Mouse (Mus musculus): ENCODE data around the gene Pcnx. TPM values are rescaled to one million over a fixed set of nuclear protein-coding genes. Genes with fewer than 3 reads are reported as not detected.

Pcnx gene
- total and polyA plus RNA-seq, 2 experiments from 2014 or later, result 7.8 to 42.4 TPM

DNA sequence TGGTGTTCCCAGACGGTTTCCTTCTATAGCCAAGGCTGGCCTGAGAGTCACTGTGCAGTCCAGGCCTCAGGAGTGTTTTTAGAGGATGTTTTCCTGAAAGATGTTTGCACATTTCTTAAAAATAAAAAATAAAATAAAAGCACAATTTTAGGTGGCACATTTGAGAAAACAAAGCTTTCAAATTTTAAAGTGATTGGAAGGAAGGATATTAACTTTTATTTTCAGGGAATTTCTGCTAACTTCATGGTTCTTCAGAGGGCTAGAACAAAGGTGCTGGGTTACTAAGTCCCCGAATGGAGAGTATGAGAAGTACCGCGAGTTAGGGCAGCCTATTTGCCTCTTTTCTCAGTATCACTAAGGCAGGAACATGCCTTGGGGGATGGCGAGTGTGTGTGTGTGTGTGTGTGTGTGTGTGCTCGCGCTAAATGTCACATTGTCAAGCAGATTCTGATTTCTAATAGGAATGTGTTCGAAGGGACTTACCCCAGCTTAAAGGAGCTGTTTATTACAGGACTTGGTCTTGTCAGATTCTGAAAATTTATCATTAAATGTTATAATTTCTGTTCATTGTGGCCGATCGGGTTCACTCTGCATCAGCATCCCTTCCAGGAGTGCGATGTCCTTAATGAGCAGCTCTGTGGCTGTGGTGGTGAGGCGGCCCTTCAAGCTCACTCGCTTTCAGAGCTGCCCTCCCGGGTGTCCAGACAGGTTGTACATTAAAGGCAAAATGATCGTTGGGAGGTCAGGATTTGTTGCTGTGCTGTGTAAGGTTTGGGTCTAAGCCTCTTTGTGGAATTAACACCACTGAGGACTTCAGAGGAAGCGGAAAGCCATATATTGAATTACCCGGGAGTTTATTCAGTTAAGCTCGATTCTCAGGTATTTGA is 1.6 kb downstream of the Pcnx start:
- Histone ChIP-seq H3K9me3 (ENCODE audit: low read length) (no peaks in the 10 kb centered on the region), H3K27me3 (ENCODE audit: insufficient read depth, low read length) (no peaks in the 10 kb centered on the region), H3K4me1 (ENCODE audit: insufficient read depth, low read length) (peaks cover 20% of the 10 kb centered on the region), H3K36me3 (ENCODE audit: insufficient read depth, low read length) (no peaks in the 10 kb centered on the region), H3K27ac (peak overlapping the region; percentile 93; the same call in 1 of the 2 replicates), H3K4me3 (ENCODE audit: low read length) (peak overlapping the region; percentile 99), H3K9ac (replicated peaks; ENCODE audit: low read length) (peak overlapping the region; percentile 95), H3K4me2 (ENCODE audit: low read depth, low read length) (peak overlapping the region; percentile 71)
- WGBS, result 13% methylated on average over 18 of the region's 18 CpGs
- TF ChIP-seq CTCF (IDR thresholded peaks at IDR 0.05; ENCODE audit: low read depth), result no peak
- DNase-seq (ENCODE audit: low spot score), result peak; percentile 40
- ATAC-seq, result no peak

DNA sequence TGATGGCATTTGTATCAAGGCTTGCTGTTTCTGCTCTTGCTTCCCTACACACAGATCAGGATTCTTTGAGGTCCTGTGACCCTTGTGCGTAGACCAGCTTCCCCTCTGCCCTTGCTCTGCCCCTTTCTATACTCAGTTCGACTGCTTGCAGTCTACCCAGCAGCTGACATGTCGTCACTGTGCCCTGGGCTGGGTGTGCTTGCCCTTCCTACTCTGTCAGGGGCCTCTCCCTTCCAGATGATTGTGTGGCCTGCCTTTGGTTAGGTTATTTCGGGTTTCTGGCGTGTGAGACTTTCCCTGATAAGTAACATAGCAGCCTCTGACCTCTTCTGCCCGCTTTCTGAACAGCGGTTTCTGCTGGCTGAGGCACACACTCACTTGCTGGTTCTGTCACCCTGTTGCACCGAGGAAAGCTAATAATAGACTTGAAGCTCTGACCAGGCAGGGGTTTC is 2.6 kb downstream of the Pcnx start:
- 32% methylated on average over 8 of the region's 8 CpGs for WGBS
- TF ChIP-seq CTCF (IDR thresholded peaks at IDR 0.05; ENCODE audit: low read depth), result no peak
- no peaks in the 10 kb centered on the region for H3K27me3 ChIP-seq (ENCODE audit: insufficient read depth, low read length)
- no peaks in the 10 kb centered on the region for H3K9me3 ChIP-seq (ENCODE audit: low read length)
- H3K4me3 ChIP-seq (ENCODE audit: low read length), result peak overlapping the region; percentile 99
- 0 out of 2 replicates have a peak overlapping the region, but pooled peaks have one; percentile 15 for H3K27ac ChIP-seq
- H3K4me1 ChIP-seq (ENCODE audit: insufficient read depth, low read length), result peaks cover 20% of the 10 kb centered on the region
- DNase-seq (ENCODE audit: low spot score) (no peak), ATAC-seq (no peak)
- no peaks in the 10 kb centered on the region for H3K36me3 ChIP-seq (ENCODE audit: insufficient read depth, low read length)
- peak overlapping the region; percentile 2; the same call in 1 of the 2 replicates for H3K9ac ChIP-seq (replicated peaks; ENCODE audit: low read length)
- H3K4me2 ChIP-seq (ENCODE audit: low read depth, low read length), result peak overlapping the region; percentile 71

DNA sequence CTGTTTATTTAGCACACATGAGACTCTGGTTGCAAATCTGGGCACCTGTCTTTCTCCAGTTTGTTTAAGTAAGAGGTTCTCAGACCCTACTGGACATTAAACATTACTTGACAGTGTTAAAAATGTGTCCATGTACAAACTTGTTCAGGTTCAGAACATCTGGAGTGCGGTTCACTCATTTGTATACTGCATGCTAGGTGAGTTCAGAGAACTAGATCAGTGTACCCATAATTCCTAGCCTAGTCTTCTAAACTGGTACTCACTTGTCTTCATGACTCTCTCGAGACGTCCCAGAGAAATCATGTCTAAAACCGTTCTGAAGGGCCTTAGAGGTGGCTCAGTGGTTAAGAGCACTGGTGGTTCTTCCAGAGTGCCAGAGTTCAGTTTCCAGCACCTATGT is 4.1 kb downstream of the Pcnx start:
- TF ChIP-seq CTCF (IDR thresholded peaks at IDR 0.05; ENCODE audit: low read depth), result no peak
- 90% methylated on average over 4 of the region's 4 CpGs for WGBS
- Histone ChIP-seq H3K27me3 (ENCODE audit: insufficient read depth, low read length) (no peaks in the 10 kb centered on the region), H3K9ac (replicated peaks; ENCODE audit: low read length) (no peak overlapping the region), H3K9me3 (ENCODE audit: low read length) (no peaks in the 10 kb centered on the region), H3K4me1 (ENCODE audit: insufficient read depth, low read length) (peaks cover 23% of the 10 kb centered on the region), H3K36me3 (ENCODE audit: insufficient read depth, low read length) (no peaks in the 10 kb centered on the region), H3K4me2 (ENCODE audit: low read depth, low read length) (no peak overlapping the region), H3K27ac (no peak overlapping the region), H3K4me3 (ENCODE audit: low read length) (no peak overlapping the region)
- DNase-seq (ENCODE audit: low spot score), result no peak
- no peak for ATAC-seq

DNA sequence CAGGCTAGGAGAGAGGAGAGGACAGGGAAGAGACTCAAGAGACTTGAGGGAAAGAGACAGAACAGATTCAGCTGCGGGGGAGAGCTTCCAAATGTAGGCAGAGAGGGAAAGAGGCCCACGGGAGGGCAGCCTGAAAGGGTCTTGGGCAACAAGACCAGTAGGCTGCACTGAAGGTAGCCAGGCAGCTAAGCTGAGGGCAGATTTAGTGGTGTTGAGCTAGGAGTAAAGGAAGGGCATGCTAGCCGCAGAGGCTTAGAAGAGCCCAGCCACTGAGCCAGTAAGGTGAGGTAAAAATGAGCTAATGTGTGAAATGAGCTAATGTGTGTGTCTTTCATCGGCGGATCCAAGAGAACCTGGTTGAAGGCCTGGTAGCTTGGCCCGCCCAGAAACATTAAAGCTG is 5.4 kb downstream of the Pcnx start:
- H3K4me3 ChIP-seq (ENCODE audit: low read length), result no peak overlapping the region
- no peak for DNase-seq (ENCODE audit: low spot score)
- ATAC-seq, result no peak
- no peak overlapping the region for H3K9ac ChIP-seq (replicated peaks; ENCODE audit: low read length)
- H3K4me1 ChIP-seq (ENCODE audit: insufficient read depth, low read length), result peaks cover 26% of the 10 kb centered on the region
- no peaks in the 10 kb centered on the region for H3K36me3 ChIP-seq (ENCODE audit: insufficient read depth, low read length)
- no peaks in the 10 kb centered on the region for H3K27me3 ChIP-seq (ENCODE audit: insufficient read depth, low read length)
- H3K9me3 ChIP-seq (ENCODE audit: low read length), result no peaks in the 10 kb centered on the region
- TF ChIP-seq CTCF (IDR thresholded peaks at IDR 0.05; ENCODE audit: low read depth), result no peak
- 89% methylated on average over 6 of the region's 6 CpGs for WGBS
- H3K27ac ChIP-seq, result no peak overlapping the region
- H3K4me2 ChIP-seq (ENCODE audit: low read depth, low read length), result no peak overlapping the region

DNA sequence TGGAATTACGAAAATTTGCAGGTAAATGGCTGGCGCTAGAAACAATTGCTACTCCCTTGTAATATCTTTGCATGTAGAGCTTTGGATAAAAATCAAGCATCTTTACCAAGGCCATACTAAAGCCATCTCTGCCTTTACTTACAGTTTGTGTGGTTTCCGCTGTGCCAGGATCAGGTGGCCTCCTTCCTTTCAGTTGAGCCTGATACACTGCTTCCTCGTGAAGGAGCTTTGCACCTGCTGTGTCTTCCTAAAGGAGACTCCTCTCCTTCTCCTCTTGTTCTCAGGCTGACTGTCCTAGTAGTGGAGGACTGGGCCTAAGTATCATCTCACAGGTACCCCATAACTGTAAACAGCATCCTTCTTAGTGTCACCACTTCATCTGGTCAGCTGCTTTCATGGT is 7.5 kb downstream of the Pcnx start:
- no peaks in the 10 kb centered on the region for H3K9me3 ChIP-seq (ENCODE audit: low read length)
- no peak for ATAC-seq
- 88% methylated on average over 4 of the region's 4 CpGs for WGBS
- no peak overlapping the region for H3K4me3 ChIP-seq (ENCODE audit: low read length)
- peaks cover 14% of the 10 kb centered on the region for H3K4me1 ChIP-seq (ENCODE audit: insufficient read depth, low read length)
- no peak for DNase-seq (ENCODE audit: low spot score)
- H3K27me3 ChIP-seq (ENCODE audit: insufficient read depth, low read length), result no peaks in the 10 kb centered on the region
- H3K4me2 ChIP-seq (ENCODE audit: low read depth, low read length), result no peak overlapping the region
- no peak overlapping the region for H3K9ac ChIP-seq (replicated peaks; ENCODE audit: low read length)
- H3K27ac ChIP-seq, result no peak overlapping the region
- TF ChIP-seq CTCF (IDR thresholded peaks at IDR 0.05; ENCODE audit: low read depth), result no peak
- H3K36me3 ChIP-seq (ENCODE audit: insufficient read depth, low read length), result no peaks in the 10 kb centered on the region

DNA sequence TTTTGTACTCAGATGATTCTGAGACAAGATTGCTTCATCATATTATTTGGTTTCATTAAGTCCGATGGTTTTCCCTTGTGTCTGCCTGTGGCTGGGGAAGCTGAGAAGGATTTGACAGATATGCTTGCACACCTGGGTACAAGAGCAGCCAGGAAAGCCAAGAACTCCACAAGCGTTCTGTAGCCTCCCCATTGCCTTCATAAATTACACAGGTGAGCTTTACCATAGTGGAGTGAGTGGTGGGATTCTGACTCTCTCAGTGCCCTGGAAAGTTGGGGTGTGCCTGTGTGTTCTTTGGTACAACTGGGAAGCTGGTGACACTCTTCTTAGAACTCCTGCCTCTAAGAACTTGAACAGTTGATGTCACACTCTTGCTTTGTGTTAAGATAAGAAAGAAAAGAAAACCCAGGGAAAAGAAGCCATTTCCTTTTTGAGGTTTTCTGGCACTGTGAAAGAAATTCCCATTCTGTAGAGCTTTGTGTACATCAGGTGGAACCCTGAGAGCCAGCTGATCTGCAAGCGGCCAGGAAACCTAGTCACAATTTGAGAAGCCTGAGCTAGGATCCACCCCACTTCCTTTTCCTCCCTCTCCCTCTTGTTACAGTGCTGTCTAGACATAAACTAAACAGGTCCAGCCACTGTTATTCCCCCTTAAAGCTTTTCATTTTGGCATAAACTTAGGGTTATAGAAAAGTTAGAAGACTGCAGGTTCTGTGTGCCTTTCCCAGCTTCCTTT is 9.6 kb downstream of the Pcnx start:
- H3K4me2 ChIP-seq (ENCODE audit: low read depth, low read length), result no peak overlapping the region
- H3K4me1 ChIP-seq (ENCODE audit: insufficient read depth, low read length), result 0 out of 2 replicates have a peak, but pooled peaks cover 6% of the 10 kb centered on the region
- H3K27ac ChIP-seq, result 0 out of 2 replicates have a peak overlapping the region, but pooled peaks have one; percentile 4
- 65% methylated on average over 3 of the region's 3 CpGs for WGBS
- no peak for TF ChIP-seq CTCF (IDR thresholded peaks at IDR 0.05; ENCODE audit: low read depth)
- H3K27me3 ChIP-seq (ENCODE audit: insufficient read depth, low read length), result no peaks in the 10 kb centered on the region
- DNase-seq (ENCODE audit: low spot score), result no peak
- H3K9ac ChIP-seq (replicated peaks; ENCODE audit: low read length), result no peak overlapping the region
- H3K4me3 ChIP-seq (ENCODE audit: low read length), result no peak overlapping the region
- H3K9me3 ChIP-seq (ENCODE audit: low read length), result no peaks in the 10 kb centered on the region
- H3K36me3 ChIP-seq (ENCODE audit: insufficient read depth, low read length), result no peaks in the 10 kb centered on the region
- ATAC-seq, result no peak

Measured in hindbrain, postnatal 0 days (tissue).